Mouse (Mus musculus) frontal cortex, postnatal 14 days (tissue): ENCODE measurements around the gene Topaz1.
A peak's percentile ranks its signal among the peaks of the same experiment; 100 is the strongest.
"Not testable (repeated sequence)": the region's sequence is repeated elsewhere in the genome, so short reads cannot be mapped to it uniquely, and the experiment has no call there.

Experiments used
- DNase-seq, 2 experiments: peaks; one replicate each; pipeline ENCODE4 v3.0.0; 2022; ENCODE audit warnings: low spot score in 2 of 2

The Topaz1 gene

GRCm38 (mm10) chr9:122812386-122812785 lies 65.2 kb downstream of the Topaz1 start:
- DNase-seq = no peak

- no peak for DNase-seq
Measured at GRCm38 (mm10) chr9:122814775-122815174, 67.6 kb downstream of the Topaz1 start.

- no peak for DNase-seq
Measured at GRCm38 (mm10) chr9:122815239-122815851, 68.2 kb downstream of the Topaz1 start.

DNA sequence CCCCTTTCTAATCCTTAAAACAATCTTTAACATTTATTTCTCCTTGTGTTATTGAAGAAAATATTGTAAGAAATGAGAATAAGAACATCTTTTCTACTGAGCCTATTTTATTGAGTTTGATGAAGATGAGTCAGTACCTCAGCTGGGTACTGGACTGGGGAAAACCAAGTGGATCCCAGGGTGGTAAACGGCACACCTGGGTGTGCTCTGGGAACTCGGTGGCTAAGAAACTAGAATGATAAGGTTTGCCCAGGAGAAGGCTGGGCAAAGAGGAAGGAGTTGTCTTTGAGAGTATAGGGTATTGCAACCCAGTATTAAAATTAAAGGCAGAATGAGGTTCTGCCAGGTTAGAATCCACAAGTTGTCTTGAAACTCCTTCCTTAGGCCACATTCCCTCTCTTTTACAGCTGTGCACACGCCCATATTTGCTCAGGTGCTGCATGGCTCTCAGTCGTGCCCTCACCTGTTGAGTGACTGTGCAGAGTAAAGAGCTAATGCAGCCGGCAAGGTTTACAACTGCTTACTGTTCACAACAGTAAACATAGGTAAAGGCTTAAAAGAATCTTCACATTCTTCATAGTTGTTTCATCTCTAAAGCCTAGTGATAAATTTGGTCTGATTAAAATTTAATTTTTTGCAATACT lies 76.3 kb downstream of the Topaz1 start:
- DNase-seq = no peak

DNA sequence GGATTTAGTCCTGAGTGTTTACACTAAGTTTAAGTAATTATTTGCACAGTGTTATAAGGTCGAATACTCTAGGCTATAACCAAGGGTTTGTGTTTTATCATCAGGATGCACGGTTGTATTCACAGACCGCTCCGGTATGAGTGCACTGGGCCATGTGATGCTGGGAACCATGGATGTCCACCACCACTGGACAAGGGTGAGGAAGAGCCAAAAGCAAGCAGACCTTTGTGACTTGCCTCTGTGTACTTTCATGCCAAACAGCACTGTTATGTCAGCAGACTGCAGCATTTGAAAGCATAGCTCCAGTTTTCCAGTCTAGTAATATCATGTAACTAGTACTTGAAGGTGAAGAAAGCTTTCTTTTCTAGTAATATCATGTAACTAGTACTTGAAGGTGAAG lies 79.6 kb downstream of the Topaz1 start:
- no peak for DNase-seq

DNA sequence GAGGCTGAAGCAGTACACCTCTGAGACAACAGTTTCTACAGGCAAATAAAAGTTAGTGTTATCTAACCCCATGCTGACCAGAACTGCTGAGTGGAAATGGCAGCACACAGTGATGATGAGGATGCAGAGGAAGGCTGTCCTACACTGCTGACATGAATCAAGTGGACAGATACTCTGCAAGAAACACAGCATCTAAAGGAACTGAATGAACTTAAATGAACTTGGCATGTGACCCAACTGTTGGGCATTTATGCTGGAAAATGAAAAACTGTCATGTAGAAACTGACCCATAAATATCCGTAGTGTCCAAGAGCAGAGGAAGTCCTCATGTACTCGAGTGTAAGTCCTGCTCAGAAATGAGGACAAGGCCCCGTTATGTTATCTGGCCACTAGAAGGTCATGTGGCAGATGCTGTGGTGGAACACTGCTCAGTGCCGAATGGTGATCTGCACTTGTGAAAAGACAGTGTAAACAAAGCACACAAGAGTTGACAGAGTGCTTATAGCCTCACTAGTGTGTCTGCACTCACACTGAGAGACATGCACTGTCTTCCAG lies 82.8 kb downstream of the Topaz1 start:
- DNase-seq = no peak

DNA sequence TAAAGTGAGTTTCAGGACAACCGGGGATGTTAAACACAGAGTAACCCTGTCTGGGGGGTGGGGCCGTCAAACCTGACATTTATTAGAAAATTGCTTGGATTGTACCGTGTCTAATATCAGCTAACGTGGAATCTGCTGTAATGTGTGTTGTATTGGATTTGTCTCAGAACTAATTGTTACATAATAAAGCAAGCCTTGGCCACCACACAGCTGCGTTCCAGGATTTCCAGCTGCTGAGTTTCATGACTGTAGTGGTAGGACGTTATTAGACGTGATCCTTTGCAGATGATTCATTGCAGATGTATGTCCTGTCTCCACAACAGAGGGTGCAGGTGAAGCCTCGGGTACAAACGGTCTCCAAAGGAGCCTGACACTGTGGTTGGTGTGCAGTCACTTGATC lies 89.0 kb downstream of the Topaz1 start:
- no peak for DNase-seq

DNA sequence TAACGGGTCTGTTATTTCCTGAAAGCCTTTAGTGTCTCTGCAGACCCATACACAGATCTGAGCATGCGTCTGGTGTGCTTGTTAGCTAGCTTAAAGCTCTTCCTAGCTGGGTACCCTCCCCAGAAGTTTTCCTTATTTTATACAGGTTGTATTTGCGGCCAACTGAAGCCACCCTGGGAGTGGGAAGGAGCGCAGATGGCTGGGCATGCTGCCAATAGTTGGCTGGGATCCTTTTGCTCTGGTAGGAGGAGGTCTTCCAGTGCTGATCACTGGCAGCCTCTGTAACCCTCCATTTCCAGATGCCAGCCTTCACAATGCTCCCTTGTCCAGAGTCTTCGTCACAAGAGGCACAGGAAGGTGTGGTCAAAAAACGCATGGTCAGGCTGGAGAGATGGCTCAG lies 89.6 kb downstream of the Topaz1 start:
- DNase-seq = peak; percentile 63 to 66

DNA sequence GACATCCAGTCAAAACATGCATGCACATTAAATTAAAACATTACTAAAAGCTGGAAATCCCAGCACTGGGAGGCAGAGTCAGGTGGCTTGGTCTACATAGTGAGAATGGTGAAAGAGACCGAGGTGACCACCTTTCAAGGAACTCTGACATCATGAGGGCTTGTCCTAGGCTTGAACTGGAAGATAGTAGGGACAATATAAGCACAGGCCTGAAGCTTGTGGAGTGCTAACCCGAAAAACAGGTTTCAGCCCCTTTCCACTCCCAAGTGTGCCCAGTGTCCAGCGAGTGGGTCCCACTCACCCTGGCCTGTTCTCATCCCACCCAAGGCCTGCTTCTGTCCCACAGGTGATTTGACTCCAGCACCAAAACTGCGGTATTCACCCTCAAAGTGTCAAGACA lies 90.1 kb downstream of the Topaz1 start:
- no peak for DNase-seq

- DNase-seq = no peak
Measured at GRCm38 (mm10) chr9:122837680-122838079, 90.5 kb downstream of the Topaz1 start.

GRCm38 (mm10) chr9:122843760-122844159 lies 96.6 kb downstream of the Topaz1 start, which contains the start of gene Gm35549:
Gm35549 (minus strand) TSS chr9:122844035.
- DNase-seq = no peak

DNA sequence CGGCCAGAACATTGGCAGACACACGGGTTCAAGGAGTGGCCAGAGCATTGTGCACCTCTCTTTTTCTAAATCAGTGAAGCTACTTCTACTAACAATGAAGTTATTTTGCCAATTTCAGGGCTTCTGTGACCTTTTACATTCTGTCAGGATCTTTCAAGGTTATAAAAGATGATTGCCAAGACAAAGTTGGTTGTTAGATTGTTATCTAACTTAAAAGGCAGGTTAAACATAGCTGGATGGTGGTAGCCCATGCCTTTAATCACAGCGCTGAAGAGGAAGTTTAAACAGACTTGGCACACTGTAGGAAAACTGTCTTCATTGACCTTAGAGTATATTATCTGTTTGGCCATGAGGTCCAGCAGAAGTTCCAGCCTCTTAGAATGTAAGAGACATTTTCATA lies 98.5 kb downstream of the Topaz1 start:
- DNase-seq = no peak

DNA sequence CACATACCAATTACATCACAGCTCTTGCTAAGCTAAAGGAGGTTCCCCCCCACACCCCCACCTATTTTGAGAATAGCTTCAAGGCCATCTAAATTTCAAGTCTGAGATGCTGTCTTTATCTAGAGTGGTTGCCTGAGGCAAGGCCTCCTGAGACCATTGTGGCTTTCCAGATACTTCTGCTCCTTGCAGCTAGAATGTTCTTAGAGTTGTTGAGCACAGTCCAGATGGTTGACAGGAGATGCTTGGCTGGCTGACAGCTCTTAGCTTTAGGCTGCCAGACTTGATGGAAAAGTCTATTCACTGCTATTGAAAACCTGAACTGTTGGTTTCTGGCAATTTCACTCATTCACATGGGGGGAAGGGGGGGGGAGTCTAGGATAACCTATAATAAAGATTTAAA lies 99.0 kb downstream of the Topaz1 start:
- peak in 1 of 2 experiments; percentile 31 for DNase-seq

DNA sequence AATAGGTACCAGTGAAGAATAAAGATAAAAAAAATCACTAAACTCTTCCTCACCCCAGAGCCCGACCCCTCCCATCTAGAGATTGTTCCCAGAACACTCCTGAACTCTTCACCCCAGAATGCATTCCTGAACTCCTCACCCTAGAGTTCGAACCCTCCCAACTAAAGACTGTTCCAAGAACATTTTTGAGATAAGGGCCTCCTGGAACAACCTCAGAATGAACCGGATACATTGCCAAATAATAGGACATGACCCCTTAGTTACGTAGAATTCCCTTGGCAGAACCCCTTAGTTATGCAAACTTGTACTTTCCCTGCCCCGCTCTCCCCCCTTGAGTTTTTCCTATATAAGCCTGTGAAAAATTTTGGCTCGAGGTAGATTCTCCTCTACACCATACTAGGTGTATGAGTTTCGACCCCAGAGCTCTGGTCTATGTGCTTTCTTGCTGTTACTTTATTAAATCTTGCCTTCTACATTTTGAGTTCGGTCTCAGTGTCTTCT lies 100.7 kb downstream of the Topaz1 start:
- DNase-seq = not testable (repeated sequence)
